Comparison of ENCODE assay signal across 19 mouse cellular contexts in genomic region chr17:47552994-47553393, GRCm38 (mm10).
"Had no signal": no experiment of that assay in that cellular context is flagged by ENCODE, and none has a peak within 500 bp of the region (broad histone marks: within the 10 kb centered on the region; RNA-seq: fewer than 3 reads in every experiment).

No protein-coding gene starts in this region.

- H3K27ac ChIP-seq: kidney, postnatal 0 days; limb, embryonic 12.5 days; limb, embryonic 15.5 days; liver, embryonic 12.5 days; liver, embryonic 15.5 days; stomach, postnatal 0 days had no signal

- ATAC-seq: intestine, postnatal 0 days; liver, embryonic 12.5 days had no signal

- H3K4me1 ChIP-seq: limb, embryonic 12.5 days had no signal

- DNase-seq: kidney, adult 2 months; kidney, postnatal 36 days; left cerebral cortex, postnatal 4 days; lung, adult 2 months; lung, postnatal 14 days; lung, postnatal 4 days; midbrain, embryonic 14.5 days; right cerebral cortex, adult 18-20 months; right cerebral cortex, postnatal 14 days; right cerebral cortex, postnatal 4 days; thymus, postnatal 14 days had no signal

- H3K27me3 ChIP-seq: limb, embryonic 12.5 days; limb, embryonic 15.5 days; liver, embryonic 12.5 days; liver, embryonic 15.5 days had no signal

- H3K4me3 ChIP-seq: limb, embryonic 12.5 days; limb, embryonic 15.5 days; liver, embryonic 12.5 days; liver, embryonic 15.5 days had no signal

- H3K9me3 ChIP-seq: limb, embryonic 12.5 days; limb, embryonic 15.5 days; liver, embryonic 12.5 days; liver, embryonic 15.5 days had no signal

- H3K36me3 ChIP-seq: limb, embryonic 12.5 days; limb, embryonic 15.5 days; liver, embryonic 12.5 days; liver, embryonic 15.5 days had no signal

- H3K9ac ChIP-seq: limb, embryonic 12.5 days; limb, embryonic 15.5 days; liver, embryonic 12.5 days; liver, embryonic 15.5 days had no signal

- H3K4me2 ChIP-seq: limb, embryonic 12.5 days; limb, embryonic 15.5 days; liver, embryonic 12.5 days; liver, embryonic 15.5 days; midbrain, embryonic 11.5 days had no signal
